Mouse (Mus musculus): ENCODE data around the gene Gramd1c.

Gene Gramd1c

GRCm38 (mm10) chr16:44018372-44018771 is 44.8 kb downstream of the Gramd1c start:
- no peak for DNase-seq (ENCODE audit: low spot score in 2 of 2)

- DNase-seq (ENCODE audit: low spot score in 2 of 2) = no peak
Measured at GRCm38 (mm10) chr16:44017707-44018106, 45.4 kb downstream of the Gramd1c start.

GRCm38 (mm10) chr16:44016164-44016563 is 47.0 kb downstream of the Gramd1c start:
- DNase-seq (ENCODE audit: low spot score in 2 of 2) = no peak

DNA sequence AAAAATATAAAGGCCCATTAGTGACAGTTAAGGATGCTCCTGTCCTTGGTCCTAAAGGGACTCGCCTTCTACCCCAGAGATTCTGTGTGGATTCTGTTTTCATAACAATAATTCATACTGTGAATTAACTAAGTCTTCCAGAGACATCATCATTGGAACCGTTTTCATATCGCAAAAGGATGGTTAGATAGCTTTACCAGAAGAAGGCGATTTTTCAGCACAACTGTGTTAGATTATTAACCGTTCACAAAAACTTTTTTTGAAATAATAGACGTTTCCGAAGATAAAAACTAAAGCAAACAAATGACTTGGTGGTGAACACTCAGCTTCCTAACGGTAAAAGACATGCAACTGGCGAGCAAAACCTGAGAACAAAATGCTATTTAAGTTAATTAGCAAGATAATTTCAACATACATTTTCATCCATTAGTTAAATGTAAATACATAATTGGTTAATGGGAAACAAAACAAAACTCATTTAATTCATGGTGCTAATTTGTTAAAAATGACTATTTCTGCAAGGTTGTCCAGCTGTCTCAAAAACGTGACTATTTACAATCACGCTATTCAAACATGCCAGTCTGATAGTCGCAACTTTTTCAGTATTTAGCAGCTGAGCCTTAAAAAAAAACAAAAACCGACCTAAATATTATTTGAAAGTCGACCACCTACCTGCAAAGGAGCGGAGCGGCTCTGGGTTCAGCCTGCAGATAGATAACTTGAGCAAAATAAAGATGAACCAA is 47.6 kb downstream of the Gramd1c start:
- DNase-seq (ENCODE audit: low spot score in 2 of 2) = no peak

DNA sequence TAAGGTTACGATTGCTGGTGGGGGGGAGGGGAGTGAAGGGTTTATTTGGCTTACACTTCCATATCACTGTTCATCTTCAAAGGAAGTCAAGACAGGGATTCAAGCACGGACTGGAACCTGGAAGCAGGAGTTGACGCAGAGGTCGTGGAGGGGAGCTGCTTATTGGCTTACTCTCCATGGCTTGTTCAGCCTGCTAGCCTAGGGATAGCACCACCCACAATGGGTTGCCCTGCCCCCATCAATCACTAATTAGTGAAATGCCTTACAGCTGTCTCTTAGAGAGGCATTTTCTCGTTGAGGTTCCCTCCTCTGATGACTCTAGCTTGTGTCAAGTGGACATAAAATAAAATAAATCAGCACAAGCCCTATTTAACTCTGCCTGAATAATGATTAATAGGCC is 52.1 kb downstream of the Gramd1c start:
- no peak for DNase-seq (ENCODE audit: low spot score in 2 of 2)

- no peak for DNase-seq (ENCODE audit: low spot score in 2 of 2)
Measured at GRCm38 (mm10) chr16:44002086-44002485, 61.1 kb downstream of the Gramd1c start.

DNA sequence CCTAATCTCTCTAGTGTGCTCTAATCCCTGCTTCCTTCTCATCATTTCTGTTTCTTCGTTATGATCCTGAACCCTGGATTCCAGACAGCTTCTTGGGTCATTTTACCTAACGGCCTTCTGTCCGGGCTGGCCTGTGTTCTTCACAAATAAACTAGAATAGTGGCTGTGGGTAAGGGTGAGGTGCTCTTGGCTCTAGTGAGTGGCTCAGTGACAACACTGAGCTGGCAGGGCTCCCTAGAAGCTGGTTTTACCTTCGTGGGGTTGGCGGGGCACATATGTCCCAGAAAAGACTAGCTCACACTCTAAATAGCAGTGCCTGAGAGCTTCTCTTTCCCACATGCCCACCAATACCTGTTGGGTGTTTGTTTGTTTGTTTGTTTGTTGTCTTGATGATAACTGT is 63.6 kb downstream of the Gramd1c start:
- DNase-seq (ENCODE audit: low spot score in 2 of 2) = no peak

- DNase-seq (ENCODE audit: low spot score in 2 of 2) = no peak
Measured at GRCm38 (mm10) chr16:43999111-43999510, 64.0 kb downstream of the Gramd1c start.

DNA sequence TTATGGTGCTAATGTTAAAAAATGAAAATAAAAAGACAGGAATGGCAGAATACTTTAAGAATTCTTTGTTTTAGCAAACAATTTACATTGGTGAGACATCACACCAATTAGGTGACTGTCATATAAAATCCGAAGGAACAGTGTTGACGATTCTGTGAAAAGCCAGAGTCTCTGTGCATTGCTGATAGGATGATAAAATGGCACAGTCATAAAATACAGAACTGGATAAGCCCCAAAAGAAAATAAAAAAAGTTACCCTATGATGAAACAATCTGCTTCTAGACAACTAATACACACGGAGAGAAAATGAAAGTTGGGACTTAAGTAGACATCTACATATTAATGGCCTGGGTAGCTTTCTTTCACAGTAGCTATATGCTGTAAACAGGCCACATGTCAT is 68.5 kb downstream of the Gramd1c start:
- DNase-seq (ENCODE audit: low spot score in 2 of 2) = no peak

- no peak for DNase-seq (ENCODE audit: low spot score in 2 of 2)
Measured at GRCm38 (mm10) chr16:43986299-43986698, 76.8 kb downstream of the Gramd1c start.

DNA sequence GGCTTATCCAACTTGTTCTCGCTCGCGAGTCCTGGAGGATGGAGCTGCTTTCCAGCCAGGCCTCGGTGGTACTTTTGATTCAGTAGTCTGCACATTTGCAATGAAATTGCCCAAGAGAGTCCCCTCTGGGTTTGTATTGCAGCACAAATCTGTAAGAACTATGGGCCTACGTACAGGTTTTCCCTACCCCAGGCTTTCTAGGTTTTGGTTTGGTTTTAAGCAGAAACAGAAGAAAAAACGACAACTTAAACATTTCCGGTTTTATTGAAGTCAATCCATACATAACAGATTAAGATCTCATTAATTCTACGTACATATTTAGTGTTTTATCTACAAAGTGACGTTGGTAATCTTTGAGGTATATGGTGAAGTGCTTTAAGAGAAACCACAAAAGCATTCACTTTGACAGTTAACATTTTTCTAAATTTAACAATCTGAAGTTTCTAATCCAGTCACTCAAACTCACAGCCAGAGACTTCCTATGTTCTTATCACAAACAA is 83.0 kb downstream of the Gramd1c start:
- no peak for DNase-seq (ENCODE audit: low spot score in 2 of 2)

- DNase-seq (ENCODE audit: low spot score in 2 of 2) = no peak
Measured at GRCm38 (mm10) chr16:43979328-43980109, 83.6 kb downstream of the Gramd1c start, which contains the start of gene Zdhhc23. Zdhhc23 (minus strand) TSS chr16:43979791.

GRCm38 (mm10) chr16:43979010-43979327 is 84.2 kb downstream of the Gramd1c start:
- DNase-seq (ENCODE audit: low spot score in 2 of 2) = no peak

- no peak for DNase-seq (ENCODE audit: low spot score in 2 of 2)
Measured at GRCm38 (mm10) chr16:43973606-43974220, 89.4 kb downstream of the Gramd1c start.

DNA sequence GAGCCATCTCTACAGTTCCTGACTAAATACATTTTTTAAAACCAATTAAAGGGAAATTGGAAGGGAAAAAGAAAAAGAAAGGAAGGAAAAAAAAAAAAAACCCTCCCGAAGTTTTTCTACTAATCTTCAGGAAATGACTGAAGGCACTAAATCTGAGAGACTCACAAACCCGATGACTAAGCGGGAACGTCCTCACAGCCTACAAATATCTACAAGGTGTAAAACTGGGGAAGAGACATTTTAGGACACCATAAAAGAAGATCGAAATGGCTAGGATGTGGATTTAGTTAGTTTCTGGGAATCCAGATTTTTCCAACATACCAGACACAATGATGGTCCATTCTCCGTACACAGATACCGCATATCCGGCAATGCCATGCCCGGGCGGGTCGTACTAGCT is 90.0 kb downstream of the Gramd1c start:
- no peak for DNase-seq (ENCODE audit: low spot score in 2 of 2)

DNA sequence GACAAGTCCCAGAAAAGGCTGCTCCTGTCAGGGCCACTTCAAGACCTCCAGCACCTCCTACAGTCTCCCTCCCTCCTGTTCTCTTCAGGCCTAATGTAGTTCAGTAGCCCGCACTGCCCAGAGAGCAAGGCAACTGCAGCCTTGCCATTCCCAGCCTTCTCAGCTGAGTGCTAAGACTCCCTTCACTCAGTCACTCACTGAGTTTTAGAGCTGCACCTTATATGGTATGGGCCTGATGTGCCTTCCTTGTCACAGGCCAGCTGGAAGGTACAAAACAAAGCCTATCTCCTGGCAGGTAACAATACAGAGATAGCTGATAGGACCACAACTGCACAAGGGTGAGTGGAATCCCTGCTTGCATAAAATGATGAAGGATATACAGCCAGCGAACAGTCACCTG is 90.8 kb downstream of the Gramd1c start:
- DNase-seq (ENCODE audit: low spot score in 2 of 2) = no peak

DNA sequence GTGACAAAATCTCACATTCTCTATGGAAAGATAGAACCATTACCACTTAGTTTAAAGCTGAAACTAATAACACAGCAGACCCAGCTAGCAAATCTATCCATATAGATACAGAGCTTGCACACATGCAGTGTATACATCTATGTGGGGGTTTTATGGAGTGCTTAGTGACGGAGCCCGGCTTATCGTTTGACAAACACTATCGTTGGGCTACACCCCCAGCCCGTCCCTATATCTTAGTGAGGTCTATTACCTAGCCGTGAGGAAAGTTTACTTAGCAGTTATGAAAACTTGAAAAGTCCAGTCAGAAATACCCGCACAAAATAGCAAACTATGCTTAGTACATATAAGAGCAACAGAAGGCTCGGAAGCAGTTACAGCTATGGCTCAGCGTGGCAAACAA is 91.4 kb downstream of the Gramd1c start:
- DNase-seq (ENCODE audit: low spot score in 2 of 2) = no peak

GRCm38 (mm10) chr16:43971189-43971588 is 92.0 kb downstream of the Gramd1c start:
- DNase-seq (ENCODE audit: low spot score in 2 of 2) = no peak

DNA sequence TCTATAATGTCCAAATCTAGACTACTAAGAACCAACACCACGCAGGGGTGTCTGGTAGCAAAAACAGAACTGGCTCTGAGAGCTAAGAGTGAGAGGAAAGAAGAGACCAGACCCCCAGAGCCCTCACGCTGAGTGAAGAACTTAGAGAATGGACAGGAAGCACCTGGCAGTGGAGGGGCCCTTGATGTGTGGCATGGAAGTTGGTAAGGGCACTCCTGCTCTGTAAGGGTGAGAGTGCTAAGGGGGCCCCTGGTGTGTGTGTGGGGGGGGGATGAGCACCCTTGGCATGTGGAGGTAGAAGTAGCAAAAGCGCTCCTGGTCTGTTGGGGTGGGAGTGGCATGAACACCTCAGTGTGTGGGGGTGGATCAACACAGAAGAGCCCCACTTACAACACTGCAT is 92.7 kb downstream of the Gramd1c start:
- DNase-seq (ENCODE audit: low spot score in 2 of 2) = no peak

GRCm38 (mm10) chr16:43965781-43966389 is 97.3 kb downstream of the Gramd1c start:
- no peak for DNase-seq (ENCODE audit: low spot score in 2 of 2)

GRCm38 (mm10) chr16:43963780-43964179 is 99.4 kb downstream of the Gramd1c start:
- no peak for DNase-seq (ENCODE audit: low spot score in 2 of 2)

DNA sequence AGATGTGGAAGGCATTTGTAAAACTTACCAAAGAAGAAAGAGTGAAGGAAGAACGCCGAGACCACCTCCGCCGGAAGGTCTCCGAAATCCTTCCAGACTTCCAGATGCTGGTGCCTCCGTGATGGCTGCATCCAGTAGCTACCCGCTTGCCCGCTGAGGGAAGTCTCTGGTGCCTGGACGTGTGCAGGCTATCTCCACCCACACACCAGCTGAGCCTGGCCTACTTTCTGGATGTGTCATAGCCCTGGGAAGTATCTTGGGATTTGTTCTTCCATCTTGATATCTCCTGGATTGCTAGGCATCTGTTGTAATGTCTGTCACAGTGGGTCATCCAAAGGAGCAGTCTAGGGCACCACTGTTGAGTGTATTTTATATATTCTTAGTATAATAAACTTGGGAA is 99.9 kb downstream of the Gramd1c start:
- peak in 1 of 2 experiments; percentile 55 for DNase-seq (ENCODE audit: low spot score in 2 of 2)
